Mouse (Mus musculus): Measurements from ENCODE around the gene Crb3. TPM values are rescaled to one million over a fixed set of nuclear protein-coding genes. Genes with fewer than 3 reads are reported as not detected.
"Not testable (repeated sequence)": the region's sequence is repeated elsewhere in the genome, so short reads cannot be mapped to it uniquely, and the experiment has no call there.

Gene Crb3
- total RNA-seq (2021) = 1 to 10 TPM; 2.6 to 7.3 TPM
- long read RNA-seq, experiment 1 = 0 reads
- long read RNA-seq, experiment 2, partial matches to known transcripts = 0 of 9 reads
- long read RNA-seq, experiment 2, other reads (novel, unspliced or antisense) = 4 of 9 reads

- DNase-seq (ENCODE audit: low spot score in 2 of 2) = no peak
Measured at GRCm38 (mm10) chr17:57058891-57059485, at the start of gene Crb3. Gene Crb3, plus strand, starts transcription at chr17:57059105.

GRCm38 (mm10) chr17:57010911-57011235, 48.0 kb upstream of the Crb3 start:
- no peak for DNase-seq (ENCODE audit: low spot score in 2 of 2)

- DNase-seq (ENCODE audit: low spot score in 2 of 2) = peak; percentile 81 to 90
Measured at GRCm38 (mm10) chr17:57011236-57012141, 47.4 kb upstream of the Crb3 start, which contains the start of the genes Gtf2f1 and Gm17949. Gene Gtf2f1, minus strand, starts transcription at chr17:57011288. Gene Gm17949, plus strand, starts transcription at chr17:57011469.

GRCm38 (mm10) chr17:57012245-57012795, 46.6 kb upstream of the Crb3 start:
- DNase-seq (ENCODE audit: low spot score in 2 of 2) = no peak

GRCm38 (mm10) chr17:57019693-57020092, 39.2 kb upstream of the Crb3 start:
- DNase-seq (ENCODE audit: low spot score in 2 of 2) = no peak

GRCm38 (mm10) chr17:57020960-57021359, 37.9 kb upstream of the Crb3 start:
- no peak for DNase-seq (ENCODE audit: low spot score in 2 of 2)

GRCm38 (mm10) chr17:57027471-57027870, 31.4 kb upstream of the Crb3 start:
- DNase-seq (ENCODE audit: low spot score in 2 of 2) = no peak

- no peak for DNase-seq (ENCODE audit: low spot score in 2 of 2)
Measured at GRCm38 (mm10) chr17:57029691-57030090, 29.2 kb upstream of the Crb3 start.

- peak in 1 of 2 experiments; percentile 25 for DNase-seq (ENCODE audit: low spot score in 2 of 2)
Measured at GRCm38 (mm10) chr17:57030931-57031660, 27.8 kb upstream of the Crb3 start, which contains the start of gene Khsrp. Gene Khsrp, minus strand, starts transcription at chr17:57031522.

- peak; percentile 85 to 96 for DNase-seq (ENCODE audit: low spot score in 2 of 2)
Measured at GRCm38 (mm10) chr17:57031661-57032420, 27.1 kb upstream of the Crb3 start.

- no peak for DNase-seq (ENCODE audit: low spot score in 2 of 2)
Measured at GRCm38 (mm10) chr17:57032854-57033253, 26.1 kb upstream of the Crb3 start.

GRCm38 (mm10) chr17:57038978-57039377, 19.9 kb upstream of the Crb3 start:
- DNase-seq (ENCODE audit: low spot score in 2 of 2) = no peak

- no peak for DNase-seq (ENCODE audit: low spot score in 2 of 2)
Measured at GRCm38 (mm10) chr17:57041554-57041953, 17.4 kb upstream of the Crb3 start, which contains the start of gene Slc25a41. Gene Slc25a41, minus strand, starts transcription at chr17:57041654.

GRCm38 (mm10) chr17:57047406-57047805, 11.5 kb upstream of the Crb3 start:
- DNase-seq (ENCODE audit: low spot score in 2 of 2) = no peak

- DNase-seq (ENCODE audit: low spot score in 2 of 2) = no peak
Measured at GRCm38 (mm10) chr17:57048816-57049215, 10.1 kb upstream of the Crb3 start.

GRCm38 (mm10) chr17:57051679-57052078, 7.2 kb upstream of the Crb3 start:
- DNase-seq (ENCODE audit: low spot score in 2 of 2) = not testable (repeated sequence)

GRCm38 (mm10) chr17:57056246-57056645, 2.7 kb upstream of the Crb3 start:
- DNase-seq (ENCODE audit: low spot score in 2 of 2) = no peak

- DNase-seq (ENCODE audit: low spot score in 2 of 2) = peak in 1 of 2 experiments; percentile 52
Measured at GRCm38 (mm10) chr17:57059486-57059977, 627 bp downstream of the Crb3 start, which contains the start of gene Slc25a23. Gene Slc25a23, minus strand, starts transcription at chr17:57059863.

- peak; percentile 70 to 87 for DNase-seq (ENCODE audit: low spot score in 2 of 2)
Measured at GRCm38 (mm10) chr17:57060231-57060801, 1.4 kb downstream of the Crb3 start.

- no peak for DNase-seq (ENCODE audit: low spot score in 2 of 2)
Measured at GRCm38 (mm10) chr17:57061069-57061468, 2.2 kb downstream of the Crb3 start.

All from adrenal gland, postnatal 4 days (tissue).